Mouse (Mus musculus) kidney, adult 18-20 months (tissue): ENCODE measurements at regions not wholly inside any gene's neighbourhood (a gene's known extent, or its start where the extent isn't known, plus 50 kb on each side); places are given as distances from the start of the nearest gene placed in this dataset.

Experiments used
- DNase-seq: peaks from one replicate; pipeline ENCODE4 v3.0.0; 2021

GRCm38 (mm10) chr13:103683169-103683568 is 91.2 kb downstream of the Srek1 start:
- no peak for DNase-seq

GRCm38 (mm10) chr13:103680740-103681139 is 93.7 kb downstream of the Srek1 start:
- DNase-seq: no peak

- DNase-seq: no peak
These were observed 94.4 kb downstream of the Srek1 start for GRCm38 (mm10) chr13:103680052-103680451.

- DNase-seq: no peak
These were observed 97.6 kb downstream of the Srek1 start for GRCm38 (mm10) chr13:103676831-103677230.

- DNase-seq: no peak
These were observed 98.2 kb downstream of the Srek1 start for GRCm38 (mm10) chr13:103676221-103676620.

GRCm38 (mm10) chr13:103670611-103671010 is 103.8 kb downstream of the Srek1 start:
- no peak for DNase-seq

- DNase-seq: no peak
These were observed 104.6 kb downstream of the Srek1 start for GRCm38 (mm10) chr13:103669856-103670255.

- no peak for DNase-seq
These were observed 106.7 kb downstream of the Srek1 start for GRCm38 (mm10) chr13:103667749-103668148.

GRCm38 (mm10) chr13:103660248-103660996 is 114.0 kb downstream of the Srek1 start:
- no peak for DNase-seq

- DNase-seq: no peak
These were observed 118.4 kb downstream of the Srek1 start for GRCm38 (mm10) chr13:103655966-103656365.

- no peak for DNase-seq
These were observed 121.2 kb downstream of the Srek1 start for GRCm38 (mm10) chr13:103653216-103653615.

GRCm38 (mm10) chr13:103649383-103649782 is 125.0 kb downstream of the Srek1 start:
- no peak for DNase-seq

GRCm38 (mm10) chr13:103648016-103648415 is 126.4 kb downstream of the Srek1 start:
- no peak for DNase-seq

GRCm38 (mm10) chr13:103646035-103646434 is 128.4 kb downstream of the Srek1 start:
- DNase-seq: peak; percentile 27

GRCm38 (mm10) chr13:103643993-103644722 is 130.2 kb downstream of the Srek1 start:
- peak; percentile 45 for DNase-seq

GRCm38 (mm10) chr13:103643486-103643885 is 130.9 kb downstream of the Srek1 start:
- no peak for DNase-seq

- DNase-seq: no peak
These were observed 131.6 kb downstream of the Srek1 start for GRCm38 (mm10) chr13:103642542-103643375.

- DNase-seq: no peak
These were observed 136.4 kb downstream of the Srek1 start for GRCm38 (mm10) chr13:103638038-103638437.

GRCm38 (mm10) chr13:103637414-103637813 is 137.0 kb downstream of the Srek1 start:
- no peak for DNase-seq

GRCm38 (mm10) chr13:103636595-103636994 is 137.8 kb downstream of the Srek1 start:
- DNase-seq: no peak

GRCm38 (mm10) chr13:103623810-103624209 is 150.6 kb downstream of the Srek1 start:
- DNase-seq: no peak

GRCm38 (mm10) chr13:103623319-103623718 is 151.1 kb downstream of the Srek1 start:
- no peak for DNase-seq

GRCm38 (mm10) chr13:103622324-103622723 is 152.1 kb downstream of the Srek1 start:
- DNase-seq: no peak
